Mouse (Mus musculus) cerebellum, adult 9-10 months (tissue): ENCODE measurements around the gene Ctnnd1.

Experiments used
- DNase-seq: peaks from one replicate; pipeline ENCODE4 v3.0.0; 2022

Gene Ctnnd1

GRCm38 (mm10) chr2:84599270-84599888 is 51.2 kb downstream of the Ctnnd1 start:
- no peak for DNase-seq

GRCm38 (mm10) chr2:84597123-84597522 is 53.4 kb downstream of the Ctnnd1 start:
- DNase-seq = no peak

- DNase-seq = no peak
These were observed 57.8 kb downstream of the Ctnnd1 start for GRCm38 (mm10) chr2:84592801-84593200.

- DNase-seq = no peak
These were observed 64.9 kb downstream of the Ctnnd1 start for GRCm38 (mm10) chr2:84585700-84586099.

- DNase-seq = no peak
These were observed 68.3 kb downstream of the Ctnnd1 start for GRCm38 (mm10) chr2:84582286-84582685.

- DNase-seq = no peak
These were observed 69.4 kb downstream of the Ctnnd1 start for GRCm38 (mm10) chr2:84581208-84581607.

- no peak for DNase-seq
These were observed 71.3 kb downstream of the Ctnnd1 start for GRCm38 (mm10) chr2:84579311-84579710.

- no peak for DNase-seq
These were observed 76.4 kb downstream of the Ctnnd1 start for GRCm38 (mm10) chr2:84574130-84574529.

GRCm38 (mm10) chr2:84556888-84557514 is 93.6 kb downstream of the Ctnnd1 start:
- DNase-seq = no peak

- DNase-seq = no peak
These were observed 99.0 kb downstream of the Ctnnd1 start for GRCm38 (mm10) chr2:84551390-84552100.
